Mouse (Mus musculus) spleen, adult 2 months (tissue): ENCODE results near the gene Aip. TPM values are rescaled to one million over a fixed set of nuclear protein-coding genes. Genes with fewer than 3 reads are reported as not detected.

Experiments used
- DNase-seq, 2 experiments: peaks; one replicate each; pipeline versions ENCODE4 v3.0.0 to v3.0.0-alpha.2; 2012 to 2021; ENCODE audit warnings: low spot score in 2 of 2, low read depth in 1 of 2
- H3K27ac ChIP-seq: fragments of 200-500 bp; 2 replicates; pipeline ENCODE4 v1.5.1; 2012; ENCODE audit warnings: low read length, inconsistent platforms; ENCODE audit not compliant: insufficient read depth
- H3K27me3 ChIP-seq: fragments of 200-500 bp; 2 replicates; pipeline ENCODE4 v1.6.1; 2012; ENCODE audit warnings: mild to moderate bottlenecking, moderate library complexity, low read length, inconsistent platforms; ENCODE audit not compliant: control insufficient read depth, insufficient read depth
- H3K36me3 ChIP-seq: fragments of 200-500 bp; 2 replicates; pipeline ENCODE4 v1.6.1; 2012; ENCODE audit warnings: mild to moderate bottlenecking, low read length, inconsistent platforms; ENCODE audit not compliant: control insufficient read depth, insufficient read depth
- H3K4me1 ChIP-seq: fragments of 200-500 bp; 2 replicates; pipeline ENCODE4 v1.6.1; 2011; ENCODE audit warnings: inconsistent platforms; ENCODE audit not compliant: control insufficient read depth, insufficient read depth, insufficient read length
- H3K4me3 ChIP-seq: fragments of 200-500 bp; 2 replicates; pipeline ENCODE4 v1.5.1; 2011; ENCODE audit warnings: mild to moderate bottlenecking, inconsistent platforms; ENCODE audit not compliant: insufficient read depth, insufficient read length; ENCODE audit errors: extremely low read depth
- CTCF ChIP-seq: fragments of 200-500 bp; IDR thresholded peaks from 2 replicates; pipeline ENCODE4 v1.5.1; 2011; ENCODE audit warnings: mild to moderate bottlenecking, inconsistent platforms; ENCODE audit not compliant: insufficient read depth, insufficient read length, insufficient replicate concordance; ENCODE audit errors: extremely low read depth
- POLR2A ChIP-seq: fragments of 200-500 bp; IDR thresholded peaks from 2 replicates; pipeline ENCODE4 v1.6.1; 2011; ENCODE audit warnings: low read depth, low read length, inconsistent platforms
- WGBS: fragments of 180-500 bp; shearing (Covaris S2); methylation state at CpG from one replicate; pipeline ENCODE4 v1.1.7; 2018; 5-methylcytosine and 5-hydroxymethylcytosine counted together
- polyA plus RNA-seq: library from polyadenylated mRNA; depleted of rRNA; stranded (reverse); fragments of >200 nt; gene quantifications from 2 replicates; pipeline ENCODE4 v1.2.3, GENCODE M21; 2012

Aip gene
- polyA plus RNA-seq, 1 experiment, result 85.3 TPM

DNA sequence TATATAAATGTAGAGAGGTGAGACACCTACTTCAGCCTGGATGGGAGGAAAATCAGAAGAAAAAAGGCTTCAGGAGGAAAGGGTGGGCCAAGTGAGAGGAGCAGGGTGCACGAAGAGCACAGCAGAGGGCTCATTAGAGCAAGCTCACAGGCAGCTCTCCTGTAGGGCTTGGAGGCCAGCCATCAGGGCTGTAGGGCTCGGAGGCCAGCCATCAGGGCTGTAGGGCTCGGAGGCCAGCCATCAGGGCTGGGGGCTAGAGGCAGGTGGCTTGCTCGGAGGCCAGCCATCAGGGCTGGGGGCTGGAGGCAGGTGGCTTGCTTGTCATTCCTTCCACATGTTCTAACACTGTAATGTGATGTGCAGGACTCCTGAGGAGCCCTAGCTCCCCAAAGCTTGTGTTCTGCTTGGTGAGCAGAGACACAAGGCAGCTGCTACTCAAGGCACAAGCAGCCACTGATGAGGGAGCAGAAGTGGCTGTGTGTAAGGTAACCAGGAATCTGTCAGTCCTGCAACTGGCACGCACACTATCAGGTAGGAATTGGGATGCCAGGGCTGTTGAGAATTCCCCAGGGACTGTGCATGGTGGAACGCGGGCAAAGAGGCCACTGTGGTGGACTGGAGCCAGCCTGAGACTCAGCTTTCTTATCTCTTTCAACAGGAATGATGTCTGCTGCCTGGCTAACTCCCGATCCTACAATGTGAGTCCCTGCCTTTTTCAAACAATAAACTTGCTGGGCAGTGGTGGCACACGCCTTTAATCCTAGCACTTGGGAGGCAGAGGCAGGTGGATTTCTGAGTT lies 41.2 kb upstream of the Aip start:
- DNase-seq, result no peak
- H3K27ac ChIP-seq, result no peak overlapping the region
- WGBS, result 87% methylated on average over 9 of the region's 9 CpGs
- H3K36me3 ChIP-seq, result no peaks in the 10 kb centered on the region
- H3K27me3 ChIP-seq, result no peaks in the 10 kb centered on the region
- no peak for TF ChIP-seq CTCF
- TF ChIP-seq POLR2A, result no peak
- H3K4me3 ChIP-seq, result no peak overlapping the region
- H3K4me1 ChIP-seq, result peaks cover 27% of the 10 kb centered on the region

DNA sequence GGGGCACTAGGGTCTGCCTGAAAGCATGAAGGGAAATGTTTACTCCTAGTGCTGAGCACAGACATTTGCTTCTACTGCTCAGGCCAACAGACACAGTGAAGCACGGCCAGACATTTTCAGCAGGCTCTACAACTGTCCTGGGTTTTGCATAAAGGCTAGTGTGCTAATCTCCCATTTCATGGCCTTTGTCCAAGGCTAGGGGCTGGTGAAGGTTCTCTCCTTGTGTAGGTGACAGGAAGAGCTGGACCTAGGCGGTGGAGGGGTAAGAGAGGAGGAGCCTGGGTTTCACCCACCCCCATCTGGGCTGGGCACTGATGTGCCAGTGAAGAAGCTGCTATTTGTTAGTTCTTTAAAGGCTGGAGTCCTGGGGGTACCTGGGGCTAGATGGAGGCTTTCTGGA lies 39.1 kb upstream of the Aip start:
- Histone ChIP-seq H3K4me1 (peaks cover 5% of the 10 kb centered on the region), H3K4me3 (no peak overlapping the region), H3K36me3 (peaks cover 4% of the 10 kb centered on the region), H3K27me3 (no peaks in the 10 kb centered on the region), H3K27ac (0 out of 2 replicates have a peak overlapping the region, but pooled peaks have one; percentile 8)
- no peak for DNase-seq
- WGBS, result 67% methylated on average over 2 of the region's 2 CpGs
- TF ChIP-seq POLR2A (no peak), CTCF (no peak)

DNA sequence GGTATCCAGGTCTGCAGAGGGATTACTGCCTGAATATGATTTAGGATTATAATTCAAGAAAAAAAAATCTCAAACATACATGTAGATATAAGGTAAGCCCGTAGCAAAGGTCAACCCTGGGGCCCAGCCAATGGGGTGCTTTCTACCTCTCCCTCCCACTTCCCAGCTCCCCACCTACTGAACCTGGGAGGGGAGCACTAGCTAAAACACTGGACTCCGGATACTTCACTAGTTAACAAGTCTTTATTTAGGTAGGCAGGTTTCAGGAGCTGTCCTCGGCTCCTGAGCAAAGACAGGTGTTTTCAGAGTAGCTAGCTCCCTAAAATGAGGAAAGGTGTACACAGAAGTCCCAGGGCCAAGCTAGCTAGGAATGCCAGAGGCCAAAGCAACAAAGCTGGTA lies 38.4 kb upstream of the Aip start:
- Histone ChIP-seq H3K4me1 (peaks cover 4% of the 10 kb centered on the region; the same call in 1 of the 2 replicates), H3K27ac (no peak overlapping the region), H3K36me3 (peaks cover 4% of the 10 kb centered on the region), H3K27me3 (no peaks in the 10 kb centered on the region), H3K4me3 (no peak overlapping the region)
- no peak for TF ChIP-seq POLR2A
- DNase-seq, result no peak
- WGBS, result 90% methylated on average over 3 of the region's 3 CpGs

DNA sequence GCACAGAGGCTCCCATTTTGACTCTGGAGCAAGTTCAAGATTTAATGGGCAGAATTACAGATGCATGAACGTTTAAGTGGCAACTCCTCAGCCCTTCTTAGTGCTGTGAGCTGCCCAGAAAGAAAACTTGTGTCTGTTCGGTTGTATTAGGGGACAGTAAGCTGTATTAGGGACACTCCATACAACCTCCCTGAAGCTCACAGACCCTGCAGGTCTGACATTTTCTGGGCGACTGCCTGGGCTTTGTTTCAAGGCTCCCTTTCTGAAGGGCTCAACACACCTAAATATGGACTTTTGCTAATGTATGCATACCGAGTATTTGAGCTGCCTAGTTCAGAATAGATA lies 37.9 kb upstream of the Aip start:
- TF ChIP-seq CTCF (no peak), POLR2A (no peak)
- Histone ChIP-seq H3K27me3 (no peaks in the 10 kb centered on the region), H3K36me3 (peaks cover 7% of the 10 kb centered on the region), H3K4me3 (peak overlapping the region; percentile 74), H3K4me1 (peaks cover 4% of the 10 kb centered on the region; the same call in 1 of the 2 replicates), H3K27ac (peak overlapping the region; percentile 34; the same call in 1 of the 2 replicates)
- 29% methylated on average over 4 of the region's 4 CpGs for WGBS
- DNase-seq, result no peak

DNA sequence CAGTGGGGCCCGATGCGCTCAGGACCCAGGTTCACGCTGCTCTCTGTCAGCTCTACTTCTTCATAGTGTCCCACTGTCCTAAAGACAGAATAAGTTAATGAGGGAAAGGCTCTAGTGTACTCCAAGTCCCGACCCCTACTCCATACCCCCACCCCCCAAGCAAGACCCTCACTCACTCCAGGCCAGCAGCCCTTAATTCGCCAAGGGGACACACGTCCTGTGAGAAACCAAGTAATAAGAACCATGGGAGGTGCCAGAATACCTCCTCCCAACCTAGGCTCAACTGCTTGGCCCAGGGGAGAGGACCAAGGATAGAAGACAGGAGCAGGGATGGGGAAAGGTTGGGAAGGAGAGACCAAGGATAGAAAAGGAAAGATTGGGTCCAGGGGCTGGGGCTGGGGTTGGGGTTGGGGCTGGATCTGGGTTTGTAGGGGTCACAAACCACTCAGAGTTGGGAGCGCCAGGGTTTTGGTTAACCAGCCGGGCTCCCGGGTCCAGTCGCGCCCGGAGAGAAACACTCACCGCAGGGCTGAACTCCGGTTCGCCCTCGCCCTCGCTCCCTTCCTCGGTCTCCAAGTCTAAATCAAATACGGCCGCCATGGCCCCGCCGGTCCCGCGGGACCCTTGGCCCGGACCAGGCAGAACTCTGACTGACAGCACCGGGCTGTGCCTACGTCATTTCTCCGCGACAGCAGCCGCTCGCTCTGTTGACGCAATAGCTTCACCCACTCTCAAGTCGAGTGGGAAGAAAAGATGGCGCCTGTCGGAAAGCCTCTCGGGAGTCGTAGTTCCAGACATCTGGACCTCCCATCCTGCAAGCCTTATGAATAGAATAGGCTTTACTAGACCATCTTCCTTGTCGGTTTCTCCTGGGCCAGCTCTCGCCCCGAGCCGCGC lies 37.2 kb upstream of the Aip start, which contains the start of gene Rps6kb2:
Rps6kb2 (minus strand) TSS at position 709 of the 897 bp plus-strand sequence.
- Histone ChIP-seq H3K4me3 (peak within 1 kb of the TSS; percentile 74), H3K27me3 (no peaks in the 10 kb centered on the region), H3K27ac (peak within 1 kb of the TSS; percentile 34; the same call in 1 of the 2 replicates), H3K4me1 (peaks cover 4% of the 10 kb centered on the region; the same call in 1 of the 2 replicates), H3K36me3 (peaks cover 7% of the 10 kb centered on the region)
- 8% methylated on average over 42 of the region's 42 CpGs for WGBS
- DNase-seq, result peak; percentile 86 to 94
- TF ChIP-seq POLR2A (peak; percentile 13; the same call in 1 of the 2 replicates), CTCF (no peak)

DNA sequence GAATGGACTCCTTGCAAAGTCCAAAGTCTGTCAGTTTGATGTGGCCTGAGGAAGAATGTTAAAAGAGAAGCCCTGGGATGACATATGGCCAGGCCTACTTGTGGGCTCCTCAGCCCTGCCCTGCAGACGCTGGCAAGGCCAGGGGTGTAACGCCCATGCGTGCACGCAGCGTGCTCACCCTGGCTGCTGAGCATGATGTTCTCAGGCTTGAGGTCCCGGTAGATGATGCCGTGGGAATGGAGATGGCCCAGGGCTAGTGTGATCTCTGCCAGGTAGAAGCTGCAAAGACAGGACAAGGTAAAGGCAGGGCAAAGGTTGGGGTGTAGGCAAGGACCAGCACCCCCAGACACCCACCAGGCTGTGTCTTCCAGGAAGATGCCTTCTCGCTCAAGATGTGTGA lies 33.4 kb upstream of the Aip start:
- 94% methylated on average over 8 of the region's 8 CpGs for WGBS
- Histone ChIP-seq H3K4me1 (peaks cover 12% of the 10 kb centered on the region; the same call in 1 of the 2 replicates), H3K27me3 (no peaks in the 10 kb centered on the region), H3K36me3 (peaks cover 27% of the 10 kb centered on the region), H3K27ac (no peak overlapping the region), H3K4me3 (no peak overlapping the region)
- TF ChIP-seq POLR2A, result no peak
- TF ChIP-seq CTCF, result no peak
- no peak for DNase-seq

DNA sequence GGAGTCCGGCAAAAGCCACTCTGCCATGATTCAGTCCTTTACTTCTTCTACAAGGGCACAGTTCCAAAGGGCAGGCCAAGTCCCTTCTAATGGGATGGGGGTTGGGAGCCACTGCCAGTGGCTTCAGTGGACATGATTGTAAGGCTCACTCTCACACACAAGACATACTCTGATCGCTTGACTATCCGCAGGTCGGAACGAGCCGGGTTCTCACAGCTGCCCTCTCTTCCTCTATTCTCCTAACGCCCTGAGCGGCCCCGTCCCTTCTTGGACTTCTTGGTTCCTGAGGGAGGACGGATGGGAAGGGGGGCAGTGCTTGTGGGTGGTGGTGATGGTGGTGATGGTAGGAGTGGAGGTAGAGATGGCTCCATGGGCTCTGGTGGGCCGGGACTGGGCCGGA lies 31.1 kb upstream of the Aip start:
- no peak for DNase-seq
- Histone ChIP-seq H3K27ac (no peak overlapping the region; the same call in 1 of the 2 replicates), H3K4me1 (peaks cover 13% of the 10 kb centered on the region; the same call in 1 of the 2 replicates), H3K4me3 (no peak overlapping the region), H3K27me3 (no peaks in the 10 kb centered on the region), H3K36me3 (peaks cover 36% of the 10 kb centered on the region)
- TF ChIP-seq CTCF (no peak), POLR2A (no peak)
- 87% methylated on average over 12 of the region's 12 CpGs for WGBS
